Mouse (Mus musculus) megakaryocyte, embryonic 14.5 days (primary cell): ENCODE results near the gene Zfp426.

Experiments used
- FLI1 ChIP-seq: IDR thresholded peaks from 2 replicates; pipeline ENCODE4 v1.6.1; 2012; ENCODE audit warnings: low read length, inconsistent platforms, mixed read lengths
- GATA1 ChIP-seq: IDR thresholded peaks from 3 replicates; pipeline ENCODE4 v1.6.1; 2012; ENCODE audit warnings: mixed read lengths, low read length, inconsistent platforms, borderline replicate concordance

- no peak for TF ChIP-seq GATA1
- no peak for TF ChIP-seq FLI1
These were observed 49.3 kb downstream of the Zfp426 start for GRCm38 (mm10) chr9:20443183-20443783.
